Mouse (Mus musculus) liver, adult 2 months (tissue): ENCODE measurements around the gene Oard1. TPM values are rescaled to one million over a fixed set of nuclear protein-coding genes. Genes with fewer than 3 reads are reported as not detected.

Experiments used
- DNase-seq: peaks from one replicate; pipeline ENCODE4 v3.0.0-alpha.2; 2011; ENCODE audit warnings: low read depth, low spot score; ENCODE audit errors: extremely low read depth
- H3K27ac ChIP-seq: fragments of 200-500 bp; replicated peaks from 2 replicates; pipeline ENCODE4 v1.5.1; 2012; ENCODE audit warnings: low read depth, mild to moderate bottlenecking, control low read depth, inconsistent platforms, low read length; ENCODE audit not compliant: insufficient read depth
- H3K27me3 ChIP-seq: fragments of 200-500 bp; 2 replicates; pipeline ENCODE4 v1.6.1; 2012; ENCODE audit warnings: mild to moderate bottlenecking, moderate library complexity, low read length, inconsistent platforms; ENCODE audit not compliant: control insufficient read depth, insufficient read depth
- H3K36me3 ChIP-seq: fragments of 200-500 bp; 2 replicates; pipeline ENCODE4 v1.6.1; 2012; ENCODE audit warnings: low read length, inconsistent platforms; ENCODE audit not compliant: control insufficient read depth, insufficient read depth
- H3K4me1 ChIP-seq: fragments of 200-500 bp; 2 replicates; pipeline ENCODE4 v1.6.1; 2011; ENCODE audit warnings: low read length; ENCODE audit not compliant: control insufficient read depth, insufficient read depth
- H3K4me3 ChIP-seq: fragments of 200-500 bp; 2 replicates; pipeline ENCODE4 v1.5.1; 2011; ENCODE audit warnings: low read depth, mild to moderate bottlenecking, control low read depth, low read length, moderate library complexity; ENCODE audit not compliant: insufficient read depth
- H3K79me2 ChIP-seq: fragments of 200-500 bp; 2 replicates; pipeline ENCODE4 v1.6.1; 2012; ENCODE audit warnings: inconsistent platforms, mild to moderate bottlenecking, low read length, moderate library complexity; ENCODE audit not compliant: control insufficient read depth, insufficient read depth
- H3K9ac ChIP-seq: fragments of 200-500 bp; 2 replicates; pipeline ENCODE4 v1.6.1; 2012; ENCODE audit warnings: low read depth, mild to moderate bottlenecking, control low read depth, inconsistent platforms, low read length
- CTCF ChIP-seq: fragments of 200-500 bp; IDR thresholded peaks from 2 replicates; pipeline ENCODE4 v1.5.1; 2011; ENCODE audit warnings: low read depth, low read length, control low read depth
- POLR2A ChIP-seq: fragments of 200-500 bp; IDR thresholded peaks from 2 replicates; pipeline ENCODE4 v1.6.1; 2011; ENCODE audit warnings: low read length, control low read depth; ENCODE audit not compliant: insufficient read depth; ENCODE audit errors: extremely low read depth
- WGBS: fragments of 180-500 bp; shearing (Covaris S2); methylation state at CpG from one replicate; pipeline ENCODE4 v1.1.7; 2018; 5-methylcytosine and 5-hydroxymethylcytosine counted together
- polyA plus RNA-seq: library from polyadenylated mRNA; depleted of rRNA; stranded (reverse); fragments of >200 nt; gene quantifications from 2 replicates; pipeline ENCODE4 v1.2.3, GENCODE M21; 2012
- total RNA-seq: library from RNA; depleted of rRNA; stranded (reverse); fragments of >200 nt; gene quantifications from 2 replicates; pipeline ENCODE4 v1.2.3, GENCODE M21; 2014

Gene Oard1
- total and polyA plus RNA-seq, 2 experiments, result 8.7 to 25.0 TPM

- TF ChIP-seq CTCF, result no peak
- Histone ChIP-seq H3K27me3 (no peaks in the 10 kb centered on the region), H3K4me3 (no peak overlapping the region), H3K36me3 (no peaks in the 10 kb centered on the region), H3K9ac (no peak overlapping the region), H3K79me2 (no peaks in the 10 kb centered on the region), H3K27ac (no peak overlapping the region), H3K4me1 (no peaks in the 10 kb centered on the region)
- WGBS, result 83% methylated on average over 9 of the region's 9 CpGs
- DNase-seq, result no peak
Observed at GRCm38 (mm10) chr17:48365511-48366155, 44.2 kb upstream of the Oard1 start.

- Histone ChIP-seq H3K4me3 (no peak overlapping the region), H3K36me3 (no peaks in the 10 kb centered on the region), H3K4me1 (no peaks in the 10 kb centered on the region), H3K9ac (no peak overlapping the region), H3K27ac (no peak overlapping the region), H3K79me2 (no peaks in the 10 kb centered on the region), H3K27me3 (no peaks in the 10 kb centered on the region)
- DNase-seq, result no peak
- TF ChIP-seq POLR2A (no peak), CTCF (no peak)
- 91% methylated on average over 5 of the region's 5 CpGs for WGBS
Observed at GRCm38 (mm10) chr17:48366806-48367205, 43.0 kb upstream of the Oard1 start.

GRCm38 (mm10) chr17:48371621-48372020 lies 38.2 kb upstream of the Oard1 start:
- Histone ChIP-seq H3K4me3 (no peak overlapping the region), H3K27ac (no peak overlapping the region), H3K9ac (no peak overlapping the region), H3K4me1 (no peaks in the 10 kb centered on the region), H3K27me3 (no peaks in the 10 kb centered on the region), H3K36me3 (no peaks in the 10 kb centered on the region), H3K79me2 (no peaks in the 10 kb centered on the region)
- DNase-seq, result no peak
- TF ChIP-seq POLR2A (no peak), CTCF (no peak)

- no peak overlapping the region for H3K27ac ChIP-seq
- no peaks in the 10 kb centered on the region for H3K4me1 ChIP-seq
- H3K79me2 ChIP-seq, result no peaks in the 10 kb centered on the region
- no peaks in the 10 kb centered on the region for H3K27me3 ChIP-seq
- WGBS, result 83% methylated on average over 8 of the region's 8 CpGs
- no peaks in the 10 kb centered on the region for H3K36me3 ChIP-seq
- TF ChIP-seq CTCF (no peak), POLR2A (no peak)
- no peak for DNase-seq
- no peak overlapping the region for H3K4me3 ChIP-seq
- H3K9ac ChIP-seq, result no peak overlapping the region
Observed at GRCm38 (mm10) chr17:48372987-48373386, 36.8 kb upstream of the Oard1 start.

GRCm38 (mm10) chr17:48376102-48376501 lies 33.7 kb upstream of the Oard1 start:
- H3K4me1 ChIP-seq, result no peaks in the 10 kb centered on the region
- H3K4me3 ChIP-seq, result no peak overlapping the region
- no peak overlapping the region for H3K27ac ChIP-seq
- no peak overlapping the region for H3K9ac ChIP-seq
- TF ChIP-seq POLR2A (no peak), CTCF (no peak)
- no peak for DNase-seq
- 90% methylated on average over 1 of the region's 1 CpGs for WGBS
- H3K27me3 ChIP-seq, result no peaks in the 10 kb centered on the region
- H3K79me2 ChIP-seq, result no peaks in the 10 kb centered on the region
- no peaks in the 10 kb centered on the region for H3K36me3 ChIP-seq

GRCm38 (mm10) chr17:48379050-48379449 lies 30.8 kb upstream of the Oard1 start:
- TF ChIP-seq POLR2A (no peak), CTCF (no peak)
- no peak overlapping the region for H3K9ac ChIP-seq
- no peaks in the 10 kb centered on the region for H3K79me2 ChIP-seq
- no peak overlapping the region for H3K27ac ChIP-seq
- no peaks in the 10 kb centered on the region for H3K4me1 ChIP-seq
- no peaks in the 10 kb centered on the region for H3K27me3 ChIP-seq
- H3K36me3 ChIP-seq, result no peaks in the 10 kb centered on the region
- H3K4me3 ChIP-seq, result no peak overlapping the region
- no peak for DNase-seq
